Mouse (Mus musculus): ENCODE measurements around the gene Bmp10. TPM values are rescaled to one million over a fixed set of nuclear protein-coding genes. Genes with fewer than 3 reads are reported as not detected.
"Not testable (repeated sequence)": the region's sequence is repeated elsewhere in the genome, so short reads cannot be mapped to it uniquely, and the experiment has no call there.

Gene Bmp10
- polyA plus RNA-seq, 1 experiment = not detected

GRCm38 (mm10) chr6:87467373-87467772 lies 38.6 kb downstream of the Bmp10 start:
- no peak overlapping the region for H3K4me3 ChIP-seq (ENCODE audit: low read depth, low read length)
- 100% methylated on average over 1 of the region's 1 CpGs for WGBS
- H3K27me3 ChIP-seq (ENCODE audit: control insufficient read depth, insufficient read depth, low read length) = no peaks in the 10 kb centered on the region
- peaks cover 4% of the 10 kb centered on the region; the same call in 1 of the 2 replicates for H3K36me3 ChIP-seq (ENCODE audit: control insufficient read depth, insufficient read depth, low read length)
- no peak for TF ChIP-seq CTCF (IDR thresholded peaks at IDR 0.05; ENCODE audit: extremely low read depth, insufficient read length, insufficient replicate concordance, low read depth, low read length)
- TF ChIP-seq POLR2A (IDR thresholded peaks at IDR 0.05; ENCODE audit: low read depth, low read length) = no peak
- H3K27ac ChIP-seq (ENCODE audit: insufficient read depth, low read depth, low read length) = no peak overlapping the region
- H3K4me1 ChIP-seq (ENCODE audit: control insufficient read depth, insufficient read depth, insufficient read length, low read length) = peaks cover 3% of the 10 kb centered on the region; the same call in 1 of the 2 replicates

- no peak overlapping the region for H3K4me3 ChIP-seq (ENCODE audit: low read depth, low read length)
- TF ChIP-seq CTCF (IDR thresholded peaks at IDR 0.05; ENCODE audit: extremely low read depth, insufficient read length, insufficient replicate concordance, low read depth, low read length) = no peak
- TF ChIP-seq POLR2A (IDR thresholded peaks at IDR 0.05; ENCODE audit: low read depth, low read length) = no peak
- whole genome bisulfite sequencing = 54% methylated on average over 10 of the region's 10 CpGs
- H3K4me1 ChIP-seq (ENCODE audit: control insufficient read depth, insufficient read depth, insufficient read length, low read length) = peaks cover 3% of the 10 kb centered on the region; the same call in 1 of the 2 replicates
- H3K27ac ChIP-seq (ENCODE audit: insufficient read depth, low read depth, low read length) = no peak overlapping the region
- H3K36me3 ChIP-seq (ENCODE audit: control insufficient read depth, insufficient read depth, low read length) = peaks cover 4% of the 10 kb centered on the region; the same call in 1 of the 2 replicates
- H3K27me3 ChIP-seq (ENCODE audit: control insufficient read depth, insufficient read depth, low read length) = peaks cover 4% of the 10 kb centered on the region; the same call in 1 of the 2 replicates
Observed at GRCm38 (mm10) chr6:87468372-87468771, 39.6 kb downstream of the Bmp10 start.

- not testable (repeated sequence) for H3K27ac ChIP-seq (ENCODE audit: insufficient read depth, low read depth, low read length); H3K4me1 ChIP-seq (ENCODE audit: control insufficient read depth, insufficient read depth, insufficient read length, low read length); H3K4me3 ChIP-seq (ENCODE audit: low read depth, low read length); H3K36me3 ChIP-seq (ENCODE audit: control insufficient read depth, insufficient read depth, low read length); H3K27me3 ChIP-seq (ENCODE audit: control insufficient read depth, insufficient read depth, low read length)
- 84% methylated on average over 12 of the region's 12 CpGs for WGBS
Observed at GRCm38 (mm10) chr6:87470098-87470497, 41.3 kb downstream of the Bmp10 start.

GRCm38 (mm10) chr6:87475223-87475622 lies 46.4 kb downstream of the Bmp10 start:
- Histone ChIP-seq H3K27me3 (ENCODE audit: control insufficient read depth, insufficient read depth, low read length) (peaks cover 4% of the 10 kb centered on the region; the same call in 1 of the 2 replicates), H3K4me3 (ENCODE audit: low read depth, low read length) (no peak overlapping the region), H3K4me1 (ENCODE audit: control insufficient read depth, insufficient read depth, insufficient read length, low read length) (peaks cover 3% of the 10 kb centered on the region; the same call in 1 of the 2 replicates), H3K36me3 (ENCODE audit: control insufficient read depth, insufficient read depth, low read length) (no peaks in the 10 kb centered on the region), H3K27ac (ENCODE audit: insufficient read depth, low read depth, low read length) (no peak overlapping the region)
- WGBS = 83% methylated on average over 5 of the region's 5 CpGs
- TF ChIP-seq POLR2A (IDR thresholded peaks at IDR 0.05; ENCODE audit: low read depth, low read length) (no peak), CTCF (IDR thresholded peaks at IDR 0.05; ENCODE audit: extremely low read depth, insufficient read length, insufficient replicate concordance, low read depth, low read length) (no peak)

GRCm38 (mm10) chr6:87478847-87479246 lies 50.1 kb downstream of the Bmp10 start:
- Histone ChIP-seq H3K4me1 (ENCODE audit: control insufficient read depth, insufficient read depth, insufficient read length, low read length) (no peaks in the 10 kb centered on the region; the same call in 1 of the 2 replicates), H3K27me3 (ENCODE audit: control insufficient read depth, insufficient read depth, low read length) (no peaks in the 10 kb centered on the region; the same call in 1 of the 2 replicates), H3K27ac (ENCODE audit: insufficient read depth, low read depth, low read length) (no peak overlapping the region), H3K36me3 (ENCODE audit: control insufficient read depth, insufficient read depth, low read length) (no peaks in the 10 kb centered on the region), H3K4me3 (ENCODE audit: low read depth, low read length) (no peak overlapping the region)
- TF ChIP-seq POLR2A (IDR thresholded peaks at IDR 0.05; ENCODE audit: low read depth, low read length) (no peak), CTCF (IDR thresholded peaks at IDR 0.05; ENCODE audit: extremely low read depth, insufficient read length, insufficient replicate concordance, low read depth, low read length) (no peak)
- WGBS = 25% methylated on average over 4 of the region's 4 CpGs

GRCm38 (mm10) chr6:87479291-87479999 lies 50.7 kb downstream of the Bmp10 start:
- Histone ChIP-seq H3K27ac (ENCODE audit: insufficient read depth, low read depth, low read length) (no peak overlapping the region), H3K4me1 (ENCODE audit: control insufficient read depth, insufficient read depth, insufficient read length, low read length) (no peaks in the 10 kb centered on the region; the same call in 1 of the 2 replicates), H3K36me3 (ENCODE audit: control insufficient read depth, insufficient read depth, low read length) (no peaks in the 10 kb centered on the region), H3K4me3 (ENCODE audit: low read depth, low read length) (no peak overlapping the region), H3K27me3 (ENCODE audit: control insufficient read depth, insufficient read depth, low read length) (no peaks in the 10 kb centered on the region; the same call in 1 of the 2 replicates)
- 11% methylated on average over 5 of the region's 5 CpGs for WGBS
- TF ChIP-seq CTCF (IDR thresholded peaks at IDR 0.05; ENCODE audit: extremely low read depth, insufficient read length, insufficient replicate concordance, low read depth, low read length) (no peak), POLR2A (IDR thresholded peaks at IDR 0.05; ENCODE audit: low read depth, low read length) (no peak)

GRCm38 (mm10) chr6:87483224-87483899 lies 54.6 kb downstream of the Bmp10 start:
- 57% methylated on average over 12 of the region's 12 CpGs for WGBS
- Histone ChIP-seq H3K27ac (ENCODE audit: insufficient read depth, low read depth, low read length) (no peak overlapping the region), H3K4me1 (ENCODE audit: control insufficient read depth, insufficient read depth, insufficient read length, low read length) (no peaks in the 10 kb centered on the region; the same call in 1 of the 2 replicates), H3K36me3 (ENCODE audit: control insufficient read depth, insufficient read depth, low read length) (no peaks in the 10 kb centered on the region), H3K27me3 (ENCODE audit: control insufficient read depth, insufficient read depth, low read length) (no peaks in the 10 kb centered on the region; the same call in 1 of the 2 replicates), H3K4me3 (ENCODE audit: low read depth, low read length) (no peak overlapping the region)
- TF ChIP-seq POLR2A (IDR thresholded peaks at IDR 0.05; ENCODE audit: low read depth, low read length) = no peak

All from small intestine, adult 2 months (tissue).